Mouse (Mus musculus) G1E (cell line): ENCODE measurements around the gene Mrps12.

Source experiments
- CTCF ChIP-seq: IDR thresholded peaks from 2 replicates; pipeline ENCODE4 v1.5.1; 2012; ENCODE audit warnings: low read depth, low read length, inconsistent platforms, mixed read lengths
- GATA1 ChIP-seq: IDR thresholded peaks from 2 replicates; pipeline ENCODE4 v1.6.1; 2012; ENCODE audit warnings: borderline replicate concordance, low read length, inconsistent platforms, mixed read lengths
- GATA2 ChIP-seq: IDR thresholded peaks from 2 replicates; pipeline ENCODE4 v1.6.1; 2012; ENCODE audit warnings: low read depth, low read length, inconsistent platforms, borderline replicate concordance
- POLR2AphosphoS5 ChIP-seq: IDR thresholded peaks from 2 replicates; pipeline ENCODE4 v1.6.1; 2012; ENCODE audit warnings: low read depth, low read length, inconsistent platforms; ENCODE audit not compliant: insufficient replicate concordance
- TAL1 ChIP-seq: conservative IDR thresholded peaks from 2 replicates; pipeline ENCODE4 v1.6.1; 2012; ENCODE audit warnings: low read depth, low read length, inconsistent platforms, mixed read lengths

DNA sequence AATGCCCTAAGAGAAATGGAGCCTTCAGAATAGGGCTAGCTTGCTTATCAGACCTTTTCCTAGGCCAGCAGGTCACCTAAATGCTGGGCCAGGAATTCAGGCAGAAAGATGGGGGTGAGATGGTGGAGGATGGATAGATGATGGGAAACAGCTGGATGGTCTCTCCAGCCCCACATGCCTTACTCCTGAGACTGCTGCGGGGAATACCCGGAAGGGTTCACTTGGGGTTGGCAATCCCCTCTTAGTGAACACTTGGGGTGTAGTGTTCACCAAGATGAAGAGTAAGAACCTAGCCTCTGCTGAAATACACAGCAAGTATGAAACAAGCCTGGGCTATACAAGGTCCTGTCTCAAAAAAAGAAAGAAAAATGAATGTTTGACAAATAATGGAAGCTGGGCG is 47.6 kb upstream of the Mrps12 start:
- TF ChIP-seq POLR2AphosphoS5 (no peak), CTCF (no peak), TAL1 (no peak), GATA1 (no peak), GATA2 (no peak)
